7 mouse cellular contexts compared by ENCODE assay signal in the genomic region with DNA sequence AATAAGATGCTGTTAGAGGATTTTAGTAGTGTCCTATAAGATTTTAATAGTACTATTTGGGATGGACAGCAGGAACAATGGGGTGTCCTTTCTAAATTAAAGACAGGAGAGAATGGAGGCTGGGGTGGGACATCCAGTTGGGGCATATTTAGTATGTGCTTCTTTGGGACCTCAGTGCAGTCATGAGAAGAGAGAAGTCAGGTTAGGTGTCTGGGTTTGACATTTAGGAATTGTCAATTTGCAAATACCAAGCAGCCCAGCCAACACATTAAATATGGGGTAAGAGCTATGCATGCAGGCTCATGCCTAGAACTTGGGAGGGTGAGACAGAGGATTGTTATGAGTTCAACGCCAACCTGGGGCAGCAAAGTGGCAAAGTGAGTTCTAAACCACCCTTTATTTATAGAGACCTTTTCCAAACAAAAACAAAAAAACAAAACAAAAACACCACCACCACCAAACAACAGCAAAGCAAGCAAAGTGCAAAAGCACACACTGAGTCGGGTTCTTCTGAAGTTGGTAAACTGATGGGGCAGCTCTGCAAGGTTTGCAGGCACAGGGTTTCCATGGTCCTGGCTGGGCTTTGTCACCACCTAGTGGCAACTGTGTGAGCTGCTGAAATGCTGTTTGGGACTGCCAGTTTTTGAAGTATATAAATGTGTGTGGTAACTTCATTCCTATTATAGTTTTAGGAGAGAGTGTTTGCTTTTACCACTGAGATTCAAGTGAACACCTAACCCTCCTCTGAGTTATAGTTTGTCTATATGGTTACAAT. TPM values are rescaled to one million over a fixed set of nuclear protein-coding genes. Genes with fewer than 3 reads are reported as not detected.
DNase-seq lines count a peak whose midpoint lies in the region; ATAC-seq and TF ChIP-seq lines count a peak whose summit lies in the region.

No protein-coding gene starts in this region.

- peak; percentile 37 for DNase-seq in ES-E14 (ENCODE audit: low read depth, low spot score)
- peak; percentile 84 for DNase-seq in adrenal gland, postnatal 14 days
- DNase-seq in embryonic facial prominence, embryonic 11.5 days (ENCODE audit: low spot score): peak; percentile 80
- peak; percentile 62 for DNase-seq in heart, postnatal 0 days (ENCODE audit: low spot score)
- peak; percentile 77 for DNase-seq in layer of hippocampus, adult 11-12 months (ENCODE audit: low spot score)
- DNase-seq in lung, postnatal 14 days: peak; percentile 83
- DNase-seq in right cerebral cortex, postnatal 25 days: peak; percentile 70

- ATAC-seq in embryonic facial prominence, embryonic 11.5 days (replicated peaks; ENCODE audit: insufficient number of reproducible peaks, low FRiP score, low TSS enrichment, low read depth): no peak
- peak; percentile 55; the same call in 1 of the 2 replicates for ATAC-seq in heart, postnatal 0 days (ENCODE audit: insufficient read depth, low read depth)

- peaks cover 0 to 3% of the 10 kb centered on the region in 2 experiments; a peak in 1 of 4 replicates for H3K4me1 ChIP-seq in ES-E14 (ENCODE audit: control insufficient read depth in 2 of 2, insufficient read depth in 2 of 2, low read length in 2 of 2, poor library complexity in 1 of 2)
- H3K4me1 ChIP-seq in embryonic facial prominence, embryonic 11.5 days (ENCODE audit: control insufficient read depth, insufficient read depth, low read length): no peaks in the 10 kb centered on the region
- no peaks in the 10 kb centered on the region for H3K4me1 ChIP-seq in heart, postnatal 0 days (ENCODE audit: control insufficient read depth, insufficient read depth)

- in situ Hi-C loops in ES-E14 (cut with MboI; ENCODE audit: low sequenced_read_pairs in 2 of 2, unreplicated experiment in 2 of 2): loop anchor here (10.0 kb wide), 1 partner anchor 121 kb away; no protein-coding TSS in a partner anchor

- TF ChIP-seq CTCF in heart, postnatal 0 days (IDR thresholded peaks at IDR 0.05; ENCODE audit: low read depth): peak; percentile 97

- WGBS in embryonic facial prominence, embryonic 11.5 days: 59% methylated on average over 2 of the region's 2 CpGs
- 46% methylated on average over 2 of the region's 2 CpGs for WGBS in heart, postnatal 0 days

- TF ChIP-seq EP300 in heart, postnatal 0 days (IDR thresholded peaks at IDR 0.05; ENCODE audit: low read depth): no peak

- H3K27me3 ChIP-seq in embryonic facial prominence, embryonic 11.5 days (ENCODE audit: control insufficient read depth, insufficient read depth, low read length): no peaks in the 10 kb centered on the region
- no peaks in the 10 kb centered on the region for H3K27me3 ChIP-seq in heart, postnatal 0 days (ENCODE audit: control insufficient read depth, insufficient read depth, low read length)

- H3K36me3 ChIP-seq in ES-E14 (ENCODE audit: control insufficient read depth, insufficient read depth, low read length, poor library complexity, severe bottlenecking): peaks cover 5% of the 10 kb centered on the region; the same call in 1 of the 2 replicates
- 0 out of 2 replicates have a peak, but pooled peaks cover 2% of the 10 kb centered on the region for H3K36me3 ChIP-seq in embryonic facial prominence, embryonic 11.5 days (replicated peaks; ENCODE audit: control insufficient read depth, insufficient read depth, low read depth, low read length)
- H3K36me3 ChIP-seq in heart, postnatal 0 days (replicated peaks; ENCODE audit: control insufficient read depth, insufficient read depth, low read length): peaks cover 47% of the 10 kb centered on the region

- H3K9ac ChIP-seq in ES-E14 (ENCODE audit: insufficient read depth, low read depth, low read length, poor library complexity, severe bottlenecking): no peak overlapping the region
- no peak overlapping the region for H3K9ac ChIP-seq in embryonic facial prominence, embryonic 11.5 days (replicated peaks; ENCODE audit: low read length)
- H3K9ac ChIP-seq in heart, postnatal 0 days (replicated peaks; ENCODE audit: low read depth, low read length): no peak overlapping the region

- no peaks in the 10 kb centered on the region for H3K9me3 ChIP-seq in ES-E14 (ENCODE audit: control insufficient read depth, insufficient read depth, low read depth, low read length)
- H3K9me3 ChIP-seq in embryonic facial prominence, embryonic 11.5 days (replicated peaks; ENCODE audit: control insufficient read depth, low read length): no peaks in the 10 kb centered on the region
- H3K9me3 ChIP-seq in heart, postnatal 0 days (replicated peaks; ENCODE audit: control insufficient read depth, low read length): no peaks in the 10 kb centered on the region

- no peak overlapping the region for H3K4me2 ChIP-seq in embryonic facial prominence, embryonic 11.5 days (ENCODE audit: low read depth, low read length)
- no peak overlapping the region for H3K4me2 ChIP-seq in heart, postnatal 0 days (ENCODE audit: low read depth, low read length)

- H3K4me3 ChIP-seq in ES-E14 (ENCODE audit: insufficient read depth in 1 of 2, low read depth in 1 of 2, low read length in 2 of 2, poor library complexity in 1 of 2, severe bottlenecking in 1 of 2): no peak overlapping the region
- H3K4me3 ChIP-seq in embryonic facial prominence, embryonic 11.5 days (ENCODE audit: low read depth, low read length): no peak overlapping the region
- no peak overlapping the region for H3K4me3 ChIP-seq in heart, postnatal 0 days (ENCODE audit: low read depth, low read length)

- no peak overlapping the region for H3K27ac ChIP-seq in ES-E14 (ENCODE audit: insufficient read depth, low read depth, low read length, poor library complexity, severe bottlenecking)
- H3K27ac ChIP-seq in embryonic facial prominence, embryonic 11.5 days (replicated peaks; ENCODE audit: low read depth, low read length): no peak overlapping the region
- no peak overlapping the region for H3K27ac ChIP-seq in heart, postnatal 0 days (ENCODE audit: low read depth)

TF ChIP-seq in ES-E14, 5 proteins besides CTCF, POLR2A, EP300 and RAD21:
- TF ChIP-seq HCFC1 (IDR thresholded peaks at IDR 0.05; ENCODE audit: borderline replicate concordance, insufficient read depth, low read length) (no peak), CHD2 (IDR thresholded peaks at IDR 0.05; ENCODE audit: low read depth, low read length) (no peak), MAFK (IDR thresholded peaks at IDR 0.05; ENCODE audit: insufficient read depth, low read depth, low read length) (no peak), ZC3H11A (IDR thresholded peaks at IDR 0.05; ENCODE audit: borderline replicate concordance, low read depth, low read length) (peak; percentile 78), ZNF384 (IDR thresholded peaks at IDR 0.05; ENCODE audit: low read depth, low read length) (no peak)

RNA-seq across cellular contexts. Expression of a gene that starts 55.5 kb away (rescaled TPM):
- total RNA-seq in ES-E14 (2012; rRNA removed): 24.9 and 36.0 TPM in 2 replicates
- total RNA-seq in adrenal gland, postnatal 14 days (2021): 57.7 and 60.7 TPM in 2 replicates
- polyA plus RNA-seq in embryonic facial prominence, embryonic 11.5 days (2014; fragmentation: Nextera tagmentation; extraction: Ambion mirVana): 13.3 and 15.6 TPM in 2 replicates
- total RNA-seq in heart, postnatal 0 days (2014; rRNA removed; ENCODE audit: low replicate concordance): 34.9 and 37.4 TPM in 2 replicates
- 7.1 and 9.3 TPM in 2 replicates for polyA plus RNA-seq in heart, postnatal 0 days (2015; fragmentation: Nextera tagmentation; extraction: Ambion mirVana)
